Mouse (Mus musculus) midbrain, embryonic 12.5 days (tissue): Measurements from ENCODE around the gene Hist1h4h. TPM values are rescaled to one million over a fixed set of nuclear protein-coding genes. Genes with fewer than 3 reads are reported as not detected.
"Not testable (repeated sequence)": the region's sequence is repeated elsewhere in the genome, so short reads cannot be mapped to it uniquely, and the experiment has no call there.

Experiments used
- ATAC-seq: fragments of 200-750 bp; cut with Nextera tagmentation; 2 replicates; pipeline ENCODE4 v1.8.0; 2017; ENCODE audit warnings: low read depth, moderate TSS enrichment, moderate library complexity; ENCODE audit not compliant: low FRiP score
- H3K27ac ChIP-seq: fragments of 300-500 bp; sonication (generic); replicated peaks from 2 replicates; pipeline ENCODE4 v1.5.1; 2016; ENCODE audit warnings: mild to moderate bottlenecking
- H3K27me3 ChIP-seq: fragments of 300-500 bp; sonication (generic); 2 replicates; pipeline ENCODE4 v1.6.1; 2016; ENCODE audit warnings: mild to moderate bottlenecking
- H3K36me3 ChIP-seq: fragments of 300-500 bp; sonication (generic); 2 replicates; pipeline ENCODE4 v1.6.1; 2016
- H3K4me1 ChIP-seq: fragments of 300-500 bp; sonication (generic); 2 replicates; pipeline ENCODE4 v1.6.1; 2016
- H3K4me2 ChIP-seq: fragments of 300-500 bp; sonication (generic); replicated peaks from 2 replicates; pipeline ENCODE4 v1.6.1; 2016; ENCODE audit warnings: mild to moderate bottlenecking, moderate library complexity
- H3K4me3 ChIP-seq: fragments of 300-500 bp; sonication (generic); 2 replicates; pipeline ENCODE4 v1.5.1; 2016; ENCODE audit warnings: mild to moderate bottlenecking
- H3K9ac ChIP-seq: fragments of 300-500 bp; sonication (generic); replicated peaks from 2 replicates; pipeline ENCODE4 v1.6.1; 2016; ENCODE audit warnings: mild to moderate bottlenecking, moderate library complexity
- H3K9me3 ChIP-seq: fragments of 300-500 bp; sonication (generic); 2 replicates; pipeline ENCODE4 v1.6.1; 2016; ENCODE audit warnings: mild to moderate bottlenecking
- WGBS: fragments of 180-500 bp; shearing (Covaris S2); methylation state at CpG from one replicate; pipeline ENCODE4 v1.1.7; 2016; 5-methylcytosine and 5-hydroxymethylcytosine counted together
- polyA plus RNA-seq: library from polyadenylated mRNA; unstranded; fragments of >200 nt; fragmentation: Nextera tagmentation; extraction: Ambion mirVana; gene quantifications from 2 replicates; pipeline ENCODE4 v1.2.1, GENCODE M21; 2016

Gene Hist1h4h
- polyA plus RNA-seq, 1 experiment from 2014 or later: 4.4 TPM

DNA sequence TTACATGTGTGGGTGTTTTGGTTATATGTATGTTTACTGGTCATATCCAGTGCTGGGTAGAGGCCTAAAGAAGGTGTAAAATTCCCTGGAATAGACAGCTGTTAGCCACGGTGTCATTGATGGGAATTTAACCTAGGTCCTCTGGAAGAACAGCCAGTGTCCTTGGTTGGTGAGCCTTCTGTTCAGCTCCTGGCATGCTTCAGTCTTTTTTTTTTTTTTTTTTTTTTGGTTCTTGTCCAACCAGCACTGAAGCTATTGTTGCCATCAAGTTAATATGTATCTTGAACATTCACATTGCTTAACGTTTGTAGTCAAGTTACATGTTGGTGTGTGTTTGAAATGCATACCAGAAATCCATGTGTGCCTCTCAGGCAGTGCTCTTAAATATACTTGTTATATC lies 33.6 kb downstream of the Hist1h4h start:
- Histone ChIP-seq H3K4me2 (no peak overlapping the region), H3K4me1 (0 out of 2 replicates have a peak, but pooled peaks cover 2% of the 10 kb centered on the region), H3K27ac (peak overlapping the region; percentile 98; the same call in 1 of the 2 replicates), H3K27me3 (no peaks in the 10 kb centered on the region), H3K36me3 (no peaks in the 10 kb centered on the region), H3K4me3 (no peak overlapping the region), H3K9me3 (no peaks in the 10 kb centered on the region), H3K9ac (no peak overlapping the region)
- ATAC-seq: no peak
- 96% methylated on average over 2 of the region's 2 CpGs for WGBS

GRCm38 (mm10) chr13:23570261-23571021 lies 39.6 kb downstream of the Hist1h4h start:
- H3K36me3 ChIP-seq, H3K27me3 ChIP-seq, ATAC-seq, H3K9me3 ChIP-seq: not testable (repeated sequence)
- peak overlapping the region; percentile 68 for H3K4me2 ChIP-seq
- peak overlapping the region; percentile 96 for H3K27ac ChIP-seq
- peak overlapping the region; percentile 42 for H3K4me3 ChIP-seq
- 2% methylated on average over 21 of the region's 41 CpGs for WGBS
- peak overlapping the region; percentile 50 for H3K9ac ChIP-seq
- H3K4me1 ChIP-seq: peaks cover 19% of the 10 kb centered on the region

DNA sequence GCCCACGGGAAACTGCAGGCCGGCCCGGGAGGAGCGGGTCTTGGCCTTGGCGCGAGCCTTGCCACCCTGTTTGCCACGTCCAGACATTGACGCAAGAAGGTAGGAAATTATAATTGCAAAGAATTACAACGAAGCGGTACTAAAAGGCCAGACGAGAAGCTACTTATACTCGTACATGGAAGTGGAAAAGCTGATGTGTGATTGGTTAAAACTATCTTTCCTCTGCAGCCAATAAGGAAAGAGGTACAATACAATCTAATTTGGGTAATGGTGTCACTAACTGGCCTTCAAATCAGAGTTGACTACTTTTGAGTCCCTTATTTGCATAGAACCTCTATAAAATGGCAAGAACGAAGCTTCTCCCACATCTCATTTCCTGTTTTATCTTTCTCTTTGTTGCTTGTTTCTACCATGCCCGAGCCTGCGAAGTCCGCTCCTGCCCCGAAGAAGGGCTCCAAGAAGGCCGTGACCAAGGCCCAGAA lies 40.2 kb downstream of the Hist1h4h start, which contains the start of the genes Hist1h2ae and Hist1h2bg:
Hist1h2ae (minus strand) TSS at position 199 of the 482 bp plus-strand sequence.
Hist1h2bg (plus strand) TSS at position 375 of the 482 bp plus-strand sequence.
- 0% methylated on average over 18 of the region's 18 CpGs for WGBS
- peak; percentile 91 for ATAC-seq

DNA sequence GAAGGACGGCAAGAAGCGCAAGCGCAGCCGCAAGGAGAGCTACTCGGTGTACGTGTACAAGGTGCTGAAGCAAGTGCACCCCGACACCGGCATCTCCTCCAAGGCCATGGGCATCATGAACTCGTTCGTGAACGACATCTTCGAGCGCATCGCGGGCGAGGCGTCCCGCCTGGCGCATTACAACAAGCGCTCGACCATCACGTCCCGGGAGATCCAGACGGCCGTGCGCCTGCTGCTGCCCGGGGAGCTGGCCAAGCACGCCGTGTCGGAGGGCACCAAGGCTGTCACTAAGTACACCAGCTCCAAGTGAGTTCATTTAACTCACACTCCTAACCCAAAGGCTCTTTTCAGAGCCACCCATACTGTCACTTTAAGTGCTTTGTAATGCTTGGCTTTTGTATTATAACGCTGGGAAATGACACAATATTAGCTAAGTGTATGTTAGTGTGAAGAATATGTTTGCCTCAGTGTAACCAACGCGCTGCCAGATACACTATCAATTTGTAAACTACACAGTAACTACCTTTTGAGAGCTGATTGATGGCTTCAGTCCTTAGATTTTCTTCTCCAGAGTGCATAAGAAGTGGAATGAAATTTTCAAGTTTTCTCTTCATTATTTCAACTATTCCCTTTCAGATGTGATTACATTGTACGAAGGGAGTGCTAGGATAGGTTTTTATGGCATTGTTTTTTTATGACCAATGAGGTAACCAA lies 40.8 kb downstream of the Hist1h4h start:
- H3K4me3 ChIP-seq: peak overlapping the region; percentile 45
- not testable (repeated sequence) for H3K27me3 ChIP-seq, H3K9me3 ChIP-seq, ATAC-seq, H3K36me3 ChIP-seq
- WGBS: under 1% methylated on average over 17 of the region's 34 CpGs
- H3K4me1 ChIP-seq: peaks cover 26% of the 10 kb centered on the region
- peak overlapping the region; percentile 96 for H3K27ac ChIP-seq
- H3K9ac ChIP-seq: peak overlapping the region; percentile 72
- H3K4me2 ChIP-seq: peak overlapping the region; percentile 68

More for the DNA sequence above, 40.2 kb downstream of the Hist1h4h start, which contains the start of the genes Hist1h2ae and Hist1h2bg:
- Histone ChIP-seq H3K9me3 (no peaks in the 10 kb centered on the region), H3K9ac (peak within 1 kb of the TSS; percentile 72), H3K36me3 (no peaks in the 10 kb centered on the region), H3K4me1 (peaks cover 20% of the 10 kb centered on the region), H3K27ac (peak within 1 kb of the TSS; percentile 96), H3K4me2 (peak within 1 kb of the TSS; percentile 68), H3K27me3 (no peaks in the 10 kb centered on the region), H3K4me3 (peak within 1 kb of the TSS; percentile 45)

GRCm38 (mm10) chr13:23572218-23573033 lies 41.6 kb downstream of the Hist1h4h start:
- Histone ChIP-seq H3K27me3 (no peaks in the 10 kb centered on the region), H3K9ac (peak overlapping the region; percentile 72), H3K4me1 (peaks cover 32% of the 10 kb centered on the region), H3K9me3 (no peaks in the 10 kb centered on the region), H3K27ac (peak overlapping the region; percentile 96), H3K36me3 (no peaks in the 10 kb centered on the region), H3K4me2 (peak overlapping the region; percentile 68), H3K4me3 (peak overlapping the region; percentile 45)
- ATAC-seq: no peak
- 35% methylated on average over 2 of the region's 2 CpGs for WGBS

- not testable (repeated sequence) for H3K27me3 ChIP-seq, ATAC-seq, H3K36me3 ChIP-seq, H3K9me3 ChIP-seq
- WGBS: 9% methylated on average over 20 of the region's 20 CpGs
- H3K27ac ChIP-seq: peak overlapping the region; percentile 96
- H3K9ac ChIP-seq: peak overlapping the region; percentile 16; the same call in 1 of the 2 replicates
- H3K4me1 ChIP-seq: peaks cover 32% of the 10 kb centered on the region
- H3K4me3 ChIP-seq: peak overlapping the region; percentile 45
- peak overlapping the region; percentile 68 for H3K4me2 ChIP-seq
These were observed 42.4 kb downstream of the Hist1h4h start for GRCm38 (mm10) chr13:23573034-23573897.

DNA sequence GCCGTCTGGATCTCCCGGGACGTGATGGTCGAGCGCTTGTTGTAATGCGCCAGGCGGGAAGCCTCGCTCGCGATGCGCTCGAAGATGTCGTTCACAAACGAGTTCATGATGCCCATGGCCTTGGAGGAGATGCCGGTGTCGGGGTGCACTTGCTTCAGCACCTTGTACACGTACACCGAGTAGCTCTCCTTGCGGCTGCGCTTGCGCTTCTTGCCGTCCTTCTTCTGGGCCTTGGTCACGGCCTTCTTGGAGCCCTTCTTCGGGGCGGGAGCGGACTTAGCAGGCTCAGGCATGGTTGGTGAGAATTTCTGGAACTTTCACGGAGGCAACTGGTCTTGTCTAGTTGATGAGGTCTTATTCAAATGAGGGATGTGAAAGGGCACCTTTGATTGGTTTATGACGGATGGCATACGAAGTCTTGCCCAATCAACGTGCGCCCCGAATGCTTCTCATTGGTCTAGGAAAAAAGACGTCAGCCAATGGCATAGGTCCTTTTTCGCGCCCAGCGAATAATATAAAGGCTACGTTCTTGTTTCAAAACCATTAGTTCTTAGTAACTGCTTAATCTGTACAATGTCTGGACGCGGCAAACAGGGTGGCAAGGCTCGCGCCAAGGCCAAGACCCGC lies 43.2 kb downstream of the Hist1h4h start, which contains the start of the genes Hist1h2bf and Hist1h2ad:
Hist1h2bf (minus strand) TSS at position 299 of the 627 bp plus-strand sequence.
Hist1h2ad (plus strand) TSS at position 484 of the 627 bp plus-strand sequence.
- Histone ChIP-seq H3K4me3 (peak within 1 kb of the TSS; percentile 47), H3K4me2 (peak within 1 kb of the TSS; percentile 68), H3K9ac (peak within 1 kb of the TSS; percentile 46; the same call in 1 of the 2 replicates), H3K27ac (peak within 1 kb of the TSS; percentile 87), H3K4me1 (peaks cover 32% of the 10 kb centered on the region)
- under 1% methylated on average over 42 of the region's 42 CpGs for WGBS
- H3K27me3 ChIP-seq, H3K9me3 ChIP-seq, H3K36me3 ChIP-seq: not testable (repeated sequence)
- ATAC-seq: peak; percentile 89

- H3K27ac ChIP-seq: peak overlapping the region; percentile 87
- peak overlapping the region; percentile 68 for H3K4me2 ChIP-seq
- H3K4me1 ChIP-seq: peaks cover 32% of the 10 kb centered on the region
- H3K4me3 ChIP-seq: peak overlapping the region; percentile 47
- under 1% methylated on average over 10 of the region's 39 CpGs for WGBS
- not testable (repeated sequence) for ATAC-seq, H3K27me3 ChIP-seq, H3K36me3 ChIP-seq, H3K9me3 ChIP-seq
- H3K9ac ChIP-seq: 0 out of 2 replicates have a peak overlapping the region, but pooled peaks have one; percentile 46
These were observed 43.8 kb downstream of the Hist1h4h start for GRCm38 (mm10) chr13:23574546-23575170.

- H3K27ac ChIP-seq: peak within 1 kb of the TSS; percentile 87
- WGBS: under 1% methylated on average over 18 of the region's 18 CpGs
- H3K9ac ChIP-seq: peak within 1 kb of the TSS; percentile 75
- H3K4me2 ChIP-seq: peak within 1 kb of the TSS; percentile 66
- ATAC-seq: peak; percentile 59
- H3K4me1 ChIP-seq: peaks cover 29% of the 10 kb centered on the region
- peak within 1 kb of the TSS; percentile 47 for H3K4me3 ChIP-seq
- no peaks in the 10 kb centered on the region for H3K36me3 ChIP-seq
- no peaks in the 10 kb centered on the region for H3K9me3 ChIP-seq
- no peaks in the 10 kb centered on the region for H3K27me3 ChIP-seq
These were observed 44.5 kb downstream of the Hist1h4h start, which contains the start of gene Hist1h3d for GRCm38 (mm10) chr13:23575271-23575851. TSS of gene Hist1h3d (plus strand) at chr13:23575763.
